Mouse (Mus musculus) midbrain, embryonic 13.5 days (tissue): ENCODE measurements around the gene Tssk1. TPM values are rescaled to one million over a fixed set of nuclear protein-coding genes. Genes with fewer than 3 reads are reported as not detected.

Source experiments
- ATAC-seq: fragments of 200-750 bp; cut with Nextera tagmentation; 2 replicates; pipeline ENCODE4 v1.8.0; 2017; ENCODE audit warnings: mild to moderate bottlenecking, moderate TSS enrichment, moderate library complexity
- H3K27ac ChIP-seq: fragments of 300-500 bp; sonication (generic); 2 replicates; pipeline ENCODE4 v1.5.1; 2015; ENCODE audit warnings: inconsistent platforms, mild to moderate bottlenecking, moderate library complexity
- H3K27me3 ChIP-seq: fragments of 300-500 bp; sonication (generic); 2 replicates; pipeline ENCODE4 v1.6.1; 2015; ENCODE audit warnings: mild to moderate bottlenecking, inconsistent platforms
- H3K36me3 ChIP-seq: fragments of 300-500 bp; sonication (generic); 2 replicates; pipeline ENCODE4 v1.6.1; 2015; ENCODE audit warnings: mild to moderate bottlenecking, inconsistent platforms
- H3K4me1 ChIP-seq: fragments of 300-500 bp; sonication (generic); replicated peaks from 2 replicates; pipeline ENCODE4 v1.6.1; 2015; ENCODE audit warnings: inconsistent platforms
- H3K4me2 ChIP-seq: fragments of 300-500 bp; sonication (generic); replicated peaks from 2 replicates; pipeline ENCODE4 v1.6.1; 2015; ENCODE audit warnings: moderate library complexity, mild to moderate bottlenecking, inconsistent platforms
- H3K4me3 ChIP-seq: fragments of 300-500 bp; sonication (generic); replicated peaks from 2 replicates; pipeline ENCODE4 v1.5.1; 2015; ENCODE audit warnings: mild to moderate bottlenecking, inconsistent platforms
- H3K9ac ChIP-seq: fragments of 300-500 bp; sonication (generic); replicated peaks from 2 replicates; pipeline ENCODE4 v1.6.1; 2015; ENCODE audit warnings: mild to moderate bottlenecking, inconsistent platforms
- H3K9me3 ChIP-seq: fragments of 300-500 bp; sonication (generic); 2 replicates; pipeline ENCODE4 v1.6.1; 2016; ENCODE audit warnings: mild to moderate bottlenecking, inconsistent platforms
- WGBS: fragments of 180-500 bp; shearing (Covaris S2); methylation state at CpG from one replicate; pipeline ENCODE4 v1.1.7; 2015; 5-methylcytosine and 5-hydroxymethylcytosine counted together
- polyA plus RNA-seq: library from polyadenylated mRNA; unstranded; fragments of >200 nt; fragmentation: Nextera tagmentation; extraction: Ambion mirVana; gene quantifications from 2 replicates; pipeline ENCODE4 v1.2.1, GENCODE M21; 2015

Gene Tssk1
- polyA plus RNA-seq, 1 experiment from 2014 or later, result 0.07 TPM

GRCm38 (mm10) chr16:17875174-17875573 lies 18.8 kb upstream of the Tssk1 start:
- Histone ChIP-seq H3K9ac (no peak overlapping the region), H3K4me2 (no peak overlapping the region), H3K27ac (no peak overlapping the region), H3K4me3 (no peak overlapping the region), H3K9me3 (no peaks in the 10 kb centered on the region), H3K4me1 (0 out of 2 replicates have a peak, but pooled peaks cover 2% of the 10 kb centered on the region), H3K36me3 (peaks cover 50% of the 10 kb centered on the region), H3K27me3 (no peaks in the 10 kb centered on the region)
- ATAC-seq, result no peak
- WGBS, result 89% methylated on average over 4 of the region's 4 CpGs

GRCm38 (mm10) chr16:17876096-17876495 lies 17.9 kb upstream of the Tssk1 start:
- Histone ChIP-seq H3K4me2 (no peak overlapping the region), H3K9ac (no peak overlapping the region), H3K27ac (no peak overlapping the region), H3K4me3 (no peak overlapping the region), H3K36me3 (peaks cover 40% of the 10 kb centered on the region), H3K27me3 (no peaks in the 10 kb centered on the region), H3K4me1 (0 out of 2 replicates have a peak, but pooled peaks cover 2% of the 10 kb centered on the region), H3K9me3 (no peaks in the 10 kb centered on the region)
- 97% methylated on average over 1 of the region's 1 CpGs for whole genome bisulfite sequencing
- no peak for ATAC-seq

- 93% methylated on average over 4 of the region's 4 CpGs for WGBS
- Histone ChIP-seq H3K27ac (no peak overlapping the region), H3K9ac (no peak overlapping the region), H3K4me3 (no peak overlapping the region), H3K9me3 (no peaks in the 10 kb centered on the region), H3K27me3 (no peaks in the 10 kb centered on the region), H3K4me2 (no peak overlapping the region), H3K4me1 (no peaks in the 10 kb centered on the region; the same call in 1 of the 2 replicates), H3K36me3 (peaks cover 26% of the 10 kb centered on the region)
- ATAC-seq, result no peak
These were observed 14.5 kb upstream of the Tssk1 start for GRCm38 (mm10) chr16:17879571-17879970.

GRCm38 (mm10) chr16:17882196-17882595 lies 11.8 kb upstream of the Tssk1 start:
- H3K27ac ChIP-seq, result no peak overlapping the region
- no peak for ATAC-seq

GRCm38 (mm10) chr16:17884116-17884515 lies 9.9 kb upstream of the Tssk1 start:
- Histone ChIP-seq H3K27ac (no peak overlapping the region), H3K4me3 (no peak overlapping the region), H3K4me2 (no peak overlapping the region), H3K27me3 (no peaks in the 10 kb centered on the region), H3K9ac (no peak overlapping the region), H3K9me3 (no peaks in the 10 kb centered on the region), H3K4me1 (peaks cover 15% of the 10 kb centered on the region), H3K36me3 (peaks cover 13% of the 10 kb centered on the region)
- no peak for ATAC-seq
- 94% methylated on average over 6 of the region's 6 CpGs for WGBS

More at GRCm38 (mm10) chr16:17882196-17882595, 11.8 kb upstream of the Tssk1 start:
- H3K27me3 ChIP-seq, result no peaks in the 10 kb centered on the region
- H3K9me3 ChIP-seq, result no peaks in the 10 kb centered on the region
- no peak overlapping the region for H3K4me3 ChIP-seq
- peaks cover 15% of the 10 kb centered on the region for H3K4me1 ChIP-seq
- no peak overlapping the region for H3K9ac ChIP-seq
- H3K36me3 ChIP-seq, result peaks cover 26% of the 10 kb centered on the region
- H3K4me2 ChIP-seq, result no peak overlapping the region

GRCm38 (mm10) chr16:17889689-17890341 lies 4.2 kb upstream of the Tssk1 start:
- H3K9ac ChIP-seq, result peak overlapping the region; percentile 98
- WGBS, result 84% methylated on average over 6 of the region's 6 CpGs
- peak overlapping the region; percentile 95 for H3K4me2 ChIP-seq

GRCm38 (mm10) chr16:17890342-17890727 lies 3.7 kb upstream of the Tssk1 start:
- no peak for ATAC-seq
- WGBS, result 36% methylated on average over 2 of the region's 2 CpGs
- Histone ChIP-seq H3K9me3 (no peaks in the 10 kb centered on the region), H3K9ac (peak overlapping the region; percentile 98), H3K27ac (peak overlapping the region; percentile 97; the same call in 1 of the 2 replicates), H3K4me2 (peak overlapping the region; percentile 95), H3K27me3 (no peaks in the 10 kb centered on the region), H3K4me1 (peaks cover 37% of the 10 kb centered on the region), H3K36me3 (no peaks in the 10 kb centered on the region), H3K4me3 (peak overlapping the region; percentile 97)

More at GRCm38 (mm10) chr16:17889689-17890341, 4.2 kb upstream of the Tssk1 start:
- no peaks in the 10 kb centered on the region for H3K27me3 ChIP-seq
- H3K36me3 ChIP-seq, result no peaks in the 10 kb centered on the region
- peaks cover 37% of the 10 kb centered on the region for H3K4me1 ChIP-seq
- no peak for ATAC-seq
- no peaks in the 10 kb centered on the region for H3K9me3 ChIP-seq
- peak overlapping the region; percentile 97 for H3K4me3 ChIP-seq
- no peak overlapping the region for H3K27ac ChIP-seq

- Histone ChIP-seq H3K27ac (peak overlapping the region; percentile 97), H3K9me3 (no peaks in the 10 kb centered on the region), H3K27me3 (no peaks in the 10 kb centered on the region), H3K4me2 (peak overlapping the region; percentile 95), H3K4me3 (peak overlapping the region; percentile 97), H3K4me1 (peaks cover 30% of the 10 kb centered on the region), H3K36me3 (no peaks in the 10 kb centered on the region), H3K9ac (peak overlapping the region; percentile 98)
- peak; percentile 69 for ATAC-seq
- under 1% methylated on average over 44 of the region's 44 CpGs for WGBS
These were observed 3.0 kb upstream of the Tssk1 start for GRCm38 (mm10) chr16:17890917-17891566.

GRCm38 (mm10) chr16:17891567-17891959 lies 2.5 kb upstream of the Tssk1 start, which contains the start of gene Gm20518:
TSS of gene Gm20518 (minus strand) at chr16:17891671.
- H3K4me3 ChIP-seq, result peak within 1 kb of the TSS; percentile 97
- ATAC-seq, result peak; percentile 98
- H3K27me3 ChIP-seq, result no peaks in the 10 kb centered on the region
- H3K9me3 ChIP-seq, result no peaks in the 10 kb centered on the region
- H3K4me2 ChIP-seq, result peak within 1 kb of the TSS; percentile 95
- peak within 1 kb of the TSS; percentile 98 for H3K9ac ChIP-seq
- whole genome bisulfite sequencing, result under 1% methylated on average over 38 of the region's 38 CpGs
- H3K36me3 ChIP-seq, result no peaks in the 10 kb centered on the region
- peak within 1 kb of the TSS; percentile 97 for H3K27ac ChIP-seq
- H3K4me1 ChIP-seq, result peaks cover 28% of the 10 kb centered on the region

- ATAC-seq, result no peak
- WGBS, result 80% methylated on average over 3 of the region's 3 CpGs
- Histone ChIP-seq H3K36me3 (no peaks in the 10 kb centered on the region), H3K4me1 (peaks cover 22% of the 10 kb centered on the region), H3K27ac (peak overlapping the region; percentile 68; the same call in 1 of the 2 replicates), H3K9ac (no peak overlapping the region), H3K27me3 (no peaks in the 10 kb centered on the region), H3K4me3 (no peak overlapping the region), H3K9me3 (no peaks in the 10 kb centered on the region), H3K4me2 (no peak overlapping the region; the same call in 1 of the 2 replicates)
These were observed 1.4 kb upstream of the Tssk1 start for GRCm38 (mm10) chr16:17892606-17893005.

GRCm38 (mm10) chr16:17896091-17896490 lies 2.1 kb downstream of the Tssk1 start:
- ATAC-seq, result no peak
- Histone ChIP-seq H3K9ac (no peak overlapping the region), H3K36me3 (peaks cover 32% of the 10 kb centered on the region), H3K27me3 (no peaks in the 10 kb centered on the region), H3K4me3 (no peak overlapping the region), H3K27ac (no peak overlapping the region), H3K9me3 (no peaks in the 10 kb centered on the region), H3K4me1 (peaks cover 8% of the 10 kb centered on the region), H3K4me2 (no peak overlapping the region)

GRCm38 (mm10) chr16:17898462-17898861 lies 4.4 kb downstream of the Tssk1 start, which contains the start of the genes Dgcr2 and Tssk2:
TSS of gene Dgcr2 (minus strand) at chr16:17898562.
TSS of gene Tssk2 (plus strand) at chr16:17898637.
- no peak within 1 kb of the TSS for H3K9ac ChIP-seq
- 0 out of 2 replicates have a peak, but pooled peaks have one; percentile 34 for ATAC-seq
- H3K36me3 ChIP-seq, result peaks cover 56% of the 10 kb centered on the region
- H3K27ac ChIP-seq, result no peak within 1 kb of the TSS
- no peak within 1 kb of the TSS for H3K4me3 ChIP-seq
- H3K4me1 ChIP-seq, result no peaks in the 10 kb centered on the region
- H3K9me3 ChIP-seq, result no peaks in the 10 kb centered on the region
- WGBS, result 94% methylated on average over 14 of the region's 14 CpGs
- no peak within 1 kb of the TSS for H3K4me2 ChIP-seq
- H3K27me3 ChIP-seq, result no peaks in the 10 kb centered on the region
